Mouse (Mus musculus): Measurements from ENCODE around the gene Mrpl42.

DNA sequence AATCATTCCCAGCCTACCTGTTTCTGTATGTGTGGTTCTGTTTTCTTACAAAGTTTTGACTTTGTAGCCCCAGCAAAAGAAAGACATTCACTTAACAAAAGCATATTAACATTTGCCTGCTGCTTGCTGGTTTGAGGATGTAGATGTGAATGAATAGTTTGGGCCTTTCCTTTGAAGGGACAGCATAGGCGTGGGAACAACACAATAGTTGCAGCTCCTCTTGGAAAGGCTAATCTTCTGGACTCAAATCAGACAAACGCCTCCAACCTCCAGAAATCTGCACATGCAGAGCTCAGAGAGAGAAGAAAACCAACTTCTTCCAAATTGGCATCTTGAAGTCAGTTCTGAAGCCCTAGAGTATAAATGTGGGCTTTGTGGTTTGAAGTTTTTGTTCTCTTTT lies 42.9 kb upstream of the Mrpl42 start:
- TF ChIP-seq POLR2A (IDR thresholded peaks at IDR 0.05; ENCODE audit: borderline replicate concordance, insufficient read depth, low read length) (no peak), CTCF (IDR thresholded peaks at IDR 0.05; ENCODE audit: borderline replicate concordance, insufficient read depth, low read depth, low read length) (no peak)

Data from cerebellum, adult 2 months (tissue).